Mouse (Mus musculus) layer of hippocampus, adult 2 months (tissue): Measurements from ENCODE around the gene Serp2. TPM values are rescaled to one million over a fixed set of nuclear protein-coding genes. Genes with fewer than 3 reads are reported as not detected.

Experiments used
- DNase-seq, 2 experiments: peaks; one replicate each; pipeline ENCODE4 v3.0.0; 2022; ENCODE audit warnings: low spot score in 2 of 2
- H3K27ac ChIP-seq: fragments of 200-600 bp; 2 replicates; pipeline ENCODE4 v1.8.1; 2022
- H3K4me3 ChIP-seq: fragments of 200-600 bp; 2 replicates; pipeline ENCODE4 v1.8.1; 2022; ENCODE audit warnings: mild to moderate bottlenecking
- CTCF ChIP-seq: fragments of 200-600 bp; conservative IDR thresholded peaks from 2 replicates; pipeline ENCODE4 v1.8.1; 2022; ENCODE audit warnings: antibody characterized with exemption, mild to moderate bottlenecking, moderate library complexity
- total RNA-seq, 2 experiments: library from RNA; stranded (reverse); gene quantifications; 2 replicates each; pipeline ENCODE4 v1.2.3; 2021

Serp2 gene
- total RNA-seq, 2 experiments from 2014 or later: 142 to 158 TPM

GRCm38 (mm10) chr14:76498210-76498609 is 58.5 kb downstream of the Serp2 start:
- no peak overlapping the region for H3K27ac ChIP-seq
- H3K4me3 ChIP-seq: no peak overlapping the region
- no peak for TF ChIP-seq CTCF
- no peak for DNase-seq

GRCm38 (mm10) chr14:76497187-76497586 is 59.5 kb downstream of the Serp2 start:
- no peak for DNase-seq
- TF ChIP-seq CTCF: no peak
- Histone ChIP-seq H3K27ac (no peak overlapping the region), H3K4me3 (no peak overlapping the region)

GRCm38 (mm10) chr14:76495022-76495421 is 61.7 kb downstream of the Serp2 start:
- no peak for TF ChIP-seq CTCF
- no peak for DNase-seq
- H3K4me3 ChIP-seq: no peak overlapping the region
- no peak overlapping the region for H3K27ac ChIP-seq

GRCm38 (mm10) chr14:76489128-76489527 is 67.6 kb downstream of the Serp2 start:
- no peak overlapping the region for H3K27ac ChIP-seq
- H3K4me3 ChIP-seq: no peak overlapping the region
- TF ChIP-seq CTCF: no peak
- DNase-seq: no peak

GRCm38 (mm10) chr14:76488101-76489044 is 68.3 kb downstream of the Serp2 start:
- H3K27ac ChIP-seq: peak overlapping the region; percentile 28; the same call in 1 of the 2 replicates
- TF ChIP-seq CTCF: peak; percentile 48
- DNase-seq: no peak
- no peak overlapping the region for H3K4me3 ChIP-seq

GRCm38 (mm10) chr14:76487609-76488008 is 69.1 kb downstream of the Serp2 start:
- DNase-seq: no peak
- no peak overlapping the region for H3K27ac ChIP-seq
- H3K4me3 ChIP-seq: no peak overlapping the region
- TF ChIP-seq CTCF: no peak

GRCm38 (mm10) chr14:76483701-76484100 is 73.0 kb downstream of the Serp2 start:
- Histone ChIP-seq H3K27ac (no peak overlapping the region), H3K4me3 (no peak overlapping the region)
- DNase-seq: no peak
- TF ChIP-seq CTCF: no peak

Other genes starting within 250 kb of the Serp2 start
- 100 to 1,000 TPM; 503 to 530 TPM for gene Tsc22d1, start 141.9 kb downstream of the Serp2 start, total RNA-seq